Mouse (Mus musculus): Measurements from ENCODE around the gene Lamtor3.

- no peak for TF ChIP-seq CTCF (IDR thresholded peaks at IDR 0.05; ENCODE audit: borderline replicate concordance, insufficient read depth, low read depth, low read length)
- no peak for TF ChIP-seq POLR2A (IDR thresholded peaks at IDR 0.05; ENCODE audit: borderline replicate concordance, insufficient read depth, low read length)
Measured at GRCm38 (mm10) chr3:137947525-137947924, 29.2 kb downstream of the Lamtor3 start.
